Mouse (Mus musculus) frontal cortex, postnatal 36 days (tissue): ENCODE measurements around the gene Rad23a.

Source experiments
- DNase-seq, 2 experiments: peaks; one replicate each; pipeline ENCODE4 v3.0.0; 2022; ENCODE audit warnings: low spot score in 2 of 2

The Rad23a gene

GRCm38 (mm10) chr8:84787523-84788302 lies 52.8 kb downstream of the Rad23a start:
- DNase-seq, result no peak

- DNase-seq, result no peak
These were observed 53.5 kb downstream of the Rad23a start for GRCm38 (mm10) chr8:84786801-84787467.

GRCm38 (mm10) chr8:84785756-84786677 lies 54.4 kb downstream of the Rad23a start:
- no peak for DNase-seq

- DNase-seq, result no peak
These were observed 55.0 kb downstream of the Rad23a start for GRCm38 (mm10) chr8:84785506-84785755.

- DNase-seq, result no peak
These were observed 55.6 kb downstream of the Rad23a start for GRCm38 (mm10) chr8:84784681-84785505.
